ENCODE assay signal across 8 mouse cellular contexts in the genomic region with DNA sequence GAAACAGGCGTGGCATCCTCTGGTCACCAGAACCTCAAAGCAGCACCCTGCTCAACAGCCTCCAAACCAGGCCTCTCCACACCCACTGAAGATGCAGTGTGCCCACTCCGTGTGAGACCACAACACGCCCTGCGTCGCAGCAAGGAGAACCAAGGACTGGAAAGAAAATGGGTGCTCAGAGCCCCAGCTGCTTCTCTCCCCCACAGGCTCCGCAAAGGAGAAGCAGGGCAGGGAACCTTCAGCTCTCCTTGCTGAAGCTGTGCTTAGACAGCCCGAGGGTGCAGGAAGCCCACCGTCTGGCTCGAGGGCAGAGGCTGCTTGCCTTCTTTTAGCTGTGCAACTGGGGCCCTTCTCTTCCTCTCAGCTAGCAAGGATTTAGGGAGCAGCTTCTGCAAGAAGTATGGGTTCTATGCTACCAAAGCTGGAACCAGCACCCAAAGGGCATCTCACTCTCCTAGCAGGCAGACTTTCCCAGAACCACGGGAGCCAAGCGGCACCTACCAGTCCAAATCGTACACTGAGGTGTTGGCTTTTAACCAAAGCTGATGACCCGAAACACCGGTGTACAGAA. TPM values are rescaled to one million over a fixed set of nuclear protein-coding genes. Genes with fewer than 3 reads are reported as not detected.
DNase-seq lines count a peak whose midpoint lies in the region; ATAC-seq and TF ChIP-seq lines count a peak whose summit lies in the region.

No protein-coding gene starts in this region.

- 28% methylated on average over 14 of the region's 14 CpGs for WGBS in kidney, embryonic 15.5 days
- 6% methylated on average over 14 of the region's 14 CpGs for WGBS in hindbrain, embryonic 14.5 days
- WGBS in midbrain, embryonic 11.5 days: 9% methylated on average over 14 of the region's 14 CpGs

- H3K9me3 ChIP-seq in kidney, embryonic 15.5 days (replicated peaks): no peaks in the 10 kb centered on the region
- no peaks in the 10 kb centered on the region for H3K9me3 ChIP-seq in ES-Bruce4 (replicated peaks; ENCODE audit: control insufficient read depth, insufficient read depth, low read length, poor library complexity, severe bottlenecking)
- H3K9me3 ChIP-seq in hindbrain, embryonic 14.5 days (ENCODE audit: control insufficient read depth, low read length): no peaks in the 10 kb centered on the region
- no peaks in the 10 kb centered on the region for H3K9me3 ChIP-seq in midbrain, embryonic 11.5 days (ENCODE audit: control insufficient read depth, low read length)

- DNase-seq in kidney, adult 8-10 months: no peak
- DNase-seq in cerebellum, adult 9-11 months: peak; percentile 73
- no peak for DNase-seq in hindbrain, embryonic 14.5 days (ENCODE audit: low spot score)
- peak; percentile 95 for DNase-seq in midbrain, embryonic 11.5 days (ENCODE audit: low spot score, missing footprints)
- no peak for DNase-seq in spleen, postnatal 36 days (ENCODE audit: low spot score in 2 of 2)
- DNase-seq in ovary, postnatal 14 days (ENCODE audit: low spot score): no peak

- H3K4me3 ChIP-seq in kidney, embryonic 15.5 days (replicated peaks): peak overlapping the region; percentile 56
- peak overlapping the region; percentile 10 for H3K4me3 ChIP-seq in ES-Bruce4 (ENCODE audit: low read depth, low read length)
- H3K4me3 ChIP-seq in hindbrain, embryonic 14.5 days (replicated peaks; ENCODE audit: low read length): peak overlapping the region; percentile 83
- H3K4me3 ChIP-seq in midbrain, embryonic 11.5 days (ENCODE audit: low read depth, low read length): peak overlapping the region; percentile 91

- no peaks in the 10 kb centered on the region for H3K27me3 ChIP-seq in kidney, embryonic 15.5 days
- H3K27me3 ChIP-seq in ES-Bruce4 (ENCODE audit: control insufficient read depth, insufficient read depth, low read length, poor library complexity, severe bottlenecking): no peaks in the 10 kb centered on the region
- H3K27me3 ChIP-seq in hindbrain, embryonic 14.5 days (ENCODE audit: control insufficient read depth, insufficient read depth, low read length): no peaks in the 10 kb centered on the region
- H3K27me3 ChIP-seq in midbrain, embryonic 11.5 days (ENCODE audit: control insufficient read depth, insufficient read depth, low read length): no peaks in the 10 kb centered on the region

- no peaks in the 10 kb centered on the region for H3K36me3 ChIP-seq in kidney, embryonic 15.5 days
- H3K36me3 ChIP-seq in ES-Bruce4 (ENCODE audit: control insufficient read depth, insufficient read depth, low read length, poor library complexity, severe bottlenecking): no peaks in the 10 kb centered on the region
- peaks cover 22% of the 10 kb centered on the region for H3K36me3 ChIP-seq in hindbrain, embryonic 14.5 days (replicated peaks; ENCODE audit: control insufficient read depth, insufficient read depth)
- peaks cover 18% of the 10 kb centered on the region for H3K36me3 ChIP-seq in midbrain, embryonic 11.5 days (ENCODE audit: control insufficient read depth, insufficient read depth, low read length)

- TF ChIP-seq POLR2A in ES-Bruce4 (IDR thresholded peaks at IDR 0.05; ENCODE audit: insufficient read depth, low read length): no peak

- H3K4me1 ChIP-seq in kidney, embryonic 15.5 days: peaks cover 38% of the 10 kb centered on the region
- H3K4me1 ChIP-seq in ES-Bruce4 (ENCODE audit: control insufficient read depth, insufficient read depth, low read length): peaks cover 13% of the 10 kb centered on the region
- peaks cover 56% of the 10 kb centered on the region for H3K4me1 ChIP-seq in hindbrain, embryonic 14.5 days (replicated peaks; ENCODE audit: control insufficient read depth, insufficient read depth, low read length)
- peaks cover 44% of the 10 kb centered on the region for H3K4me1 ChIP-seq in midbrain, embryonic 11.5 days (ENCODE audit: control insufficient read depth, insufficient read depth, low read length)

- no peak for TF ChIP-seq EP300 in ES-Bruce4 (IDR thresholded peaks at IDR 0.05; ENCODE audit: insufficient read depth, low read depth, low read length)

- ATAC-seq in kidney, embryonic 15.5 days (replicated peaks; ENCODE audit: low FRiP score): no peak
- ATAC-seq in hindbrain, embryonic 14.5 days (ENCODE audit: low FRiP score): peak; percentile 29; the same call in 1 of the 2 replicates
- ATAC-seq in midbrain, embryonic 11.5 days (ENCODE audit: low FRiP score): no peak

- TF ChIP-seq CTCF in ES-Bruce4 (IDR thresholded peaks at IDR 0.05; ENCODE audit: low read depth, low read length): no peak

- H3K9ac ChIP-seq in kidney, embryonic 15.5 days: peak overlapping the region; percentile 33; the same call in 1 of the 2 replicates
- no peak overlapping the region for H3K9ac ChIP-seq in ES-Bruce4 (ENCODE audit: low read depth, poor library complexity, severe bottlenecking)
- H3K9ac ChIP-seq in hindbrain, embryonic 14.5 days: peak overlapping the region; percentile 93
- peak overlapping the region; percentile 87 for H3K9ac ChIP-seq in midbrain, embryonic 11.5 days (ENCODE audit: low read length)

- H3K4me2 ChIP-seq in kidney, embryonic 15.5 days: peak overlapping the region; percentile 84
- peak overlapping the region; percentile 78 for H3K4me2 ChIP-seq in hindbrain, embryonic 14.5 days (replicated peaks)
- peak overlapping the region; percentile 77 for H3K4me2 ChIP-seq in midbrain, embryonic 11.5 days

- 0 out of 2 replicates have a peak overlapping the region, but pooled peaks have one; percentile 4 for H3K27ac ChIP-seq in kidney, embryonic 15.5 days
- no peak overlapping the region for H3K27ac ChIP-seq in ES-Bruce4 (ENCODE audit: insufficient read depth, low read length)
- H3K27ac ChIP-seq in hindbrain, embryonic 14.5 days: peak overlapping the region; percentile 92
- peak overlapping the region; percentile 82 for H3K27ac ChIP-seq in midbrain, embryonic 11.5 days (ENCODE audit: low read depth, low read length)

RNA-seq across cellular contexts. Expression of gene Srgap3, which starts 1.8 kb away (rescaled TPM):
- polyA plus RNA-seq in kidney, embryonic 15.5 days (2015; fragmentation: Nextera tagmentation; extraction: Ambion mirVana): 4.9 and 5.1 TPM in 2 replicates
- polyA plus RNA-seq in ES-Bruce4 (2011; ENCODE audit: insufficient read depth, insufficient read length, low read depth, missing spikeins): 7.0 TPM in 2 replicates
- 49.9 and 50.7 TPM in 2 replicates for polyA plus RNA-seq in hindbrain, embryonic 14.5 days (2014; fragmentation: Nextera tagmentation; extraction: Ambion mirVana)
- polyA plus RNA-seq in midbrain, embryonic 11.5 days (2014; fragmentation: Nextera tagmentation; extraction: Ambion mirVana): 48.9 and 54.9 TPM in 2 replicates

Comparison
In these comparisons a context has a peak if more than half of its experiments do, and no peak if none do; other contexts are left out.
1. H3K4me3 ChIP-seq: peak in every context shown above with its lines; median percentile 91 in midbrain, embryonic 11.5 days; 83 in hindbrain, embryonic 14.5 days; 56 in kidney, embryonic 15.5 days; 10 in ES-Bruce4.
2. DNase-seq: peak in cerebellum, adult 9-11 months (single experiment) and midbrain, embryonic 11.5 days (single experiment); none in kidney, adult 8-10 months (0 of 2), hindbrain, embryonic 14.5 days (single experiment), spleen, postnatal 36 days (0 of 2) and ovary, postnatal 14 days (single experiment).
3. Peak in every context shown above with its lines, with median percentiles within 50 percentile points of each other: H3K4me2 ChIP-seq.